Mouse (Mus musculus): ENCODE measurements around the gene Csnk2a2.

- TF ChIP-seq USF1 (IDR thresholded peaks at IDR 0.05; ENCODE audit: low read depth) (no peak), REST (IDR thresholded peaks at IDR 0.05; ENCODE audit: insufficient read depth, insufficient read length) (no peak), POLR2A (IDR thresholded peaks at IDR 0.05; ENCODE audit: insufficient read length, low read depth) (no peak), TCF12 (IDR thresholded peaks at IDR 0.05; ENCODE audit: insufficient read depth, poor library complexity, severe bottlenecking) (no peak), TCF3 (IDR thresholded peaks at IDR 0.05; ENCODE audit: insufficient read length, low read depth) (no peak), SRF (IDR thresholded peaks at IDR 0.05; ENCODE audit: control insufficient read depth, insufficient read length, low read depth) (no peak), MAX (IDR thresholded peaks at IDR 0.05; ENCODE audit: low read depth) (no peak), CEBPB (IDR thresholded peaks at IDR 0.05; ENCODE audit: insufficient read depth, poor library complexity, severe bottlenecking) (no peak), POLR2AphosphoS2 (IDR thresholded peaks at IDR 0.05; ENCODE audit: insufficient read length, low read depth) (no peak), MYOD1 (IDR thresholded peaks at IDR 0.05; ENCODE audit: control insufficient read depth in 1 of 3, insufficient read length in 2 of 3, low read depth in 2 of 3) (no peak)
These were observed 34.2 kb upstream of the Csnk2a2 start for GRCm38 (mm10) chr8:95523991-95524390.

Measured in myocyte (in vitro differentiated cells).